Mouse (Mus musculus) kidney, embryonic 16.5 days (tissue): ENCODE results near the gene Skap2. TPM values are rescaled to one million over a fixed set of nuclear protein-coding genes. Genes with fewer than 3 reads are reported as not detected.

Experiments used
- ATAC-seq: fragments of 200-750 bp; cut with Nextera tagmentation; 2 replicates; pipeline ENCODE4 v1.8.0; 2017; ENCODE audit warnings: moderate TSS enrichment; ENCODE audit not compliant: low FRiP score, low TSS enrichment
- H3K27ac ChIP-seq: fragments of 300-500 bp; sonication (generic); 2 replicates; pipeline ENCODE4 v1.5.1; 2014; ENCODE audit warnings: low read length
- H3K27me3 ChIP-seq: fragments of 300-500 bp; sonication (generic); 2 replicates; pipeline ENCODE4 v1.6.1; 2014; ENCODE audit warnings: low read length, control low read depth, mixed read lengths; ENCODE audit not compliant: insufficient read depth
- H3K36me3 ChIP-seq: fragments of 300-500 bp; sonication (generic); 2 replicates; pipeline ENCODE4 v1.6.1; 2014; ENCODE audit warnings: low read length, control low read depth, mixed read lengths; ENCODE audit not compliant: insufficient read depth
- H3K4me1 ChIP-seq: fragments of 300-500 bp; sonication (generic); 2 replicates; pipeline ENCODE4 v1.6.1; 2014; ENCODE audit warnings: low read length, control low read depth, mixed read lengths; ENCODE audit not compliant: insufficient read depth
- H3K4me2 ChIP-seq: fragments of 300-500 bp; sonication (generic); replicated peaks from 2 replicates; pipeline ENCODE4 v1.6.1; 2014; ENCODE audit warnings: low read depth, low read length
- H3K4me3 ChIP-seq: fragments of 300-500 bp; sonication (generic); 2 replicates; pipeline ENCODE4 v1.5.1; 2014; ENCODE audit warnings: mild to moderate bottlenecking, low read length
- H3K9ac ChIP-seq: fragments of 300-500 bp; sonication (generic); replicated peaks from 2 replicates; pipeline ENCODE4 v1.6.1; 2014; ENCODE audit warnings: low read length
- H3K9me3 ChIP-seq: fragments of 300-500 bp; sonication (generic); 2 replicates; pipeline ENCODE4 v1.6.1; 2016; ENCODE audit warnings: low read length, control low read depth
- WGBS: fragments of 180-500 bp; shearing (Covaris S2); extraction: QIAGEN DNeasy Blood & Tissue Kit; methylation state at CpG from one replicate; pipeline ENCODE4 v1.1.7; 2014; 5-methylcytosine and 5-hydroxymethylcytosine counted together
- polyA plus RNA-seq: library from polyadenylated mRNA; unstranded; fragments of >200 nt; fragmentation: Nextera tagmentation; extraction: Ambion mirVana; gene quantifications from 2 replicates; pipeline ENCODE4 v1.2.1, GENCODE M21; 2015

The Skap2 gene
- polyA plus RNA-seq, 1 experiment from 2014 or later = 36.8 TPM

- Histone ChIP-seq H3K4me3 (no peak overlapping the region), H3K4me1 (peaks cover 7% of the 10 kb centered on the region), H3K27me3 (0 out of 2 replicates have a peak, but pooled peaks cover 2% of the 10 kb centered on the region), H3K9ac (no peak overlapping the region), H3K4me2 (no peak overlapping the region), H3K36me3 (no peaks in the 10 kb centered on the region), H3K9me3 (no peaks in the 10 kb centered on the region), H3K27ac (no peak overlapping the region)
- WGBS = 61% methylated on average over 4 of the region's 4 CpGs
- ATAC-seq = no peak
Measured at GRCm38 (mm10) chr6:51863508-51863907, 148.8 kb downstream of the Skap2 start.

- Histone ChIP-seq H3K9ac (no peak overlapping the region), H3K9me3 (no peaks in the 10 kb centered on the region), H3K4me3 (no peak overlapping the region), H3K4me2 (no peak overlapping the region), H3K4me1 (peaks cover 7% of the 10 kb centered on the region), H3K27me3 (0 out of 2 replicates have a peak, but pooled peaks cover 2% of the 10 kb centered on the region), H3K27ac (peak overlapping the region; percentile 46; the same call in 1 of the 2 replicates), H3K36me3 (no peaks in the 10 kb centered on the region)
- WGBS = 24% methylated on average over 8 of the region's 8 CpGs
- ATAC-seq = no peak
Measured at GRCm38 (mm10) chr6:51860300-51860699, 152.0 kb downstream of the Skap2 start.

- H3K27me3 ChIP-seq = peaks cover 14% of the 10 kb centered on the region; the same call in 1 of the 2 replicates
- no peak overlapping the region for H3K27ac ChIP-seq
- H3K9me3 ChIP-seq = no peaks in the 10 kb centered on the region
- H3K36me3 ChIP-seq = no peaks in the 10 kb centered on the region
- H3K9ac ChIP-seq = 0 out of 2 replicates have a peak overlapping the region, but pooled peaks have one; percentile 44
- peak overlapping the region; percentile 15; the same call in 1 of the 2 replicates for H3K4me2 ChIP-seq
- ATAC-seq = peak; percentile 91
- no peak overlapping the region for H3K4me3 ChIP-seq
- peaks cover 7% of the 10 kb centered on the region for H3K4me1 ChIP-seq
- WGBS = under 1% methylated on average over 11 of the region's 11 CpGs
Measured at GRCm38 (mm10) chr6:51857821-51858220, 154.5 kb downstream of the Skap2 start.

- Histone ChIP-seq H3K4me1 (peaks cover 18% of the 10 kb centered on the region), H3K9ac (no peak overlapping the region), H3K4me3 (no peak overlapping the region), H3K36me3 (no peaks in the 10 kb centered on the region), H3K27ac (no peak overlapping the region), H3K4me2 (no peak overlapping the region), H3K27me3 (peaks cover 37% of the 10 kb centered on the region), H3K9me3 (no peaks in the 10 kb centered on the region)
- 82% methylated on average over 3 of the region's 3 CpGs for WGBS
- ATAC-seq = no peak
Measured at GRCm38 (mm10) chr6:51853291-51853690, 159.1 kb downstream of the Skap2 start.

DNA sequence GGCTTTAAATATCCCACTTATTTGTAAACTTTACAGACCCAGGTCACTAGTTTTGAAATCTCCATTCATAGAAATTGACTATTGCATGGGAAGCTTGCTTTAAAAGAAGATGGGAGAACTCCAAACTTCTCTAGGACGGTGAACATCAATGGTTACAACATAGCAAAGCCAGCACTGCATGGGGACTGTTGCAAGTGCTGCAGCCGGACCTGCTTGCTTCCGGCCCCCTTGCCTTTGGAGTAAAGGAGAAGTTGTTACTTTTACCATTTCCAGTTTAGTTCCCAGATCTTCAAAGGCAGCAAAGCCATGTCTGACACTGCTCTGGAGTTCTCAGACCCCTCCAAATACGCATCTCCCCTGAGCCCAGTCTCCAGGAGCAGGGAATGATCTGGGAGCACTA is 159.7 kb downstream of the Skap2 start:
- Histone ChIP-seq H3K9me3 (no peaks in the 10 kb centered on the region), H3K27ac (no peak overlapping the region), H3K4me2 (no peak overlapping the region), H3K36me3 (no peaks in the 10 kb centered on the region), H3K4me3 (no peak overlapping the region), H3K27me3 (peaks cover 41% of the 10 kb centered on the region), H3K4me1 (peaks cover 18% of the 10 kb centered on the region), H3K9ac (no peak overlapping the region)
- no peak for ATAC-seq
- 75% methylated on average over 4 of the region's 4 CpGs for WGBS

- no peak overlapping the region for H3K27ac ChIP-seq
- H3K9ac ChIP-seq = no peak overlapping the region
- peaks cover 51% of the 10 kb centered on the region for H3K27me3 ChIP-seq
- no peaks in the 10 kb centered on the region for H3K36me3 ChIP-seq
- H3K4me3 ChIP-seq = no peak overlapping the region
- no peak overlapping the region for H3K4me2 ChIP-seq
- peaks cover 25% of the 10 kb centered on the region for H3K4me1 ChIP-seq
- no peak for ATAC-seq
- no peaks in the 10 kb centered on the region for H3K9me3 ChIP-seq
- 21% methylated on average over 7 of the region's 7 CpGs for WGBS
Measured at GRCm38 (mm10) chr6:51851544-51851943, 160.8 kb downstream of the Skap2 start.

GRCm38 (mm10) chr6:51850030-51850817 is 162.1 kb downstream of the Skap2 start:
- Histone ChIP-seq H3K27me3 (peaks cover 58% of the 10 kb centered on the region), H3K4me1 (peaks cover 25% of the 10 kb centered on the region), H3K9ac (no peak overlapping the region), H3K27ac (no peak overlapping the region), H3K4me2 (no peak overlapping the region), H3K36me3 (no peaks in the 10 kb centered on the region), H3K9me3 (no peaks in the 10 kb centered on the region), H3K4me3 (no peak overlapping the region)
- 52% methylated on average over 13 of the region's 13 CpGs for WGBS
- ATAC-seq = no peak

DNA sequence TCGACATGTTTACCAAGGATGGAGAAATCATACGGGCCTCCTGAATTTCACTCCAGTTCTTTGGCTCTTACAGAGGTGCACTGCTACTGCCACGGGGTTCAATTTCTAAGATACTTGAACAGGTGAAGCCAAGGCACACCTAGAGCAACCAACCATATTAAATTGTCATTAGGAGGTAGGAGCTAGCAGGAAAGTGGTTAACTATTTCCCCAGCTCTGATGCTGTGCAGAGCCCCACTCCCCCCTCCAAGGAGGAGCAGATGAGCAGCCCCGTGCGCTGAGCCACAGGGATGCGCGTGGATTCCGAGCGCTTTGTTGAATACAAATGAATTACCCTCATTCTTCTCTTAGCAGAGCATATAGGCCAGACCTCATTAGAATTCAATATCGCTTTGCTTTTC is 162.8 kb downstream of the Skap2 start:
- Histone ChIP-seq H3K27ac (no peak overlapping the region), H3K4me2 (no peak overlapping the region), H3K9ac (no peak overlapping the region), H3K4me3 (no peak overlapping the region), H3K27me3 (peaks cover 58% of the 10 kb centered on the region), H3K4me1 (peaks cover 25% of the 10 kb centered on the region), H3K36me3 (no peaks in the 10 kb centered on the region), H3K9me3 (no peaks in the 10 kb centered on the region)
- WGBS = 59% methylated on average over 10 of the region's 10 CpGs
- ATAC-seq = no peak

GRCm38 (mm10) chr6:51844106-51844505 is 168.2 kb downstream of the Skap2 start:
- WGBS = 17% methylated on average over 11 of the region's 11 CpGs
- Histone ChIP-seq H3K27ac (no peak overlapping the region), H3K9me3 (no peaks in the 10 kb centered on the region), H3K36me3 (no peaks in the 10 kb centered on the region), H3K27me3 (peaks cover 51% of the 10 kb centered on the region), H3K4me3 (no peak overlapping the region), H3K9ac (no peak overlapping the region), H3K4me1 (peaks cover 22% of the 10 kb centered on the region), H3K4me2 (peak overlapping the region; percentile 40)
- ATAC-seq = peak; percentile 73

DNA sequence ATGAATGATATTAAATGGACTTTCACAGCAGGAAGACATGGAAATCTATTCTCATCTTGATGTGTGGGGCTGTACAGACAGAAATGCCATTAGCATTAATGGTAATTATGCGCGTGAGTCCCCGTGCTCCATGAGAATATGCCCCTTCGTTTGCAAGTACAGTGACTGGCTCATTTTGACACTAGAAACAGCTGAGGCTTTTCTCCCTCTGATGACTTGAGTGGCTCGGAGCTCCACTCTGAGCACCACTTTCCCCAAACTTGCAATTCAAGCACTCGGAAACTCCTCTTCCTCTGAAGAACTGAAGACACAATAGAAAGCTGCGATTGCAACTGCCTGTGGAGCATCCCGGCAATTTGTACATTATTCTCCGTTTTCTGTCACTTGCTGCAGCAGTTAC is 169.3 kb downstream of the Skap2 start:
- no peaks in the 10 kb centered on the region for H3K36me3 ChIP-seq
- WGBS = 72% methylated on average over 9 of the region's 9 CpGs
- H3K27me3 ChIP-seq = peaks cover 44% of the 10 kb centered on the region

More for the DNA sequence above, 169.3 kb downstream of the Skap2 start:
- H3K4me1 ChIP-seq = peaks cover 16% of the 10 kb centered on the region
- no peak overlapping the region for H3K9ac ChIP-seq
- no peak overlapping the region for H3K4me2 ChIP-seq
- H3K4me3 ChIP-seq = no peak overlapping the region
- H3K27ac ChIP-seq = no peak overlapping the region
- ATAC-seq = no peak
- H3K9me3 ChIP-seq = no peaks in the 10 kb centered on the region
